Mouse (Mus musculus) spleen, postnatal 36 days (tissue): ENCODE measurements around the gene Ntrk2.
"Not testable (repeated sequence)": the region's sequence is repeated elsewhere in the genome, so short reads cannot be mapped to it uniquely, and the experiment has no call there.

Source experiments
- DNase-seq, 2 experiments: peaks; one replicate each; pipeline ENCODE4 v3.0.0; 2022; ENCODE audit warnings: low spot score in 2 of 2, mixed read lengths in 1 of 2

Ntrk2 gene

GRCm38 (mm10) chr13:59040156-59040915 lies 234.0 kb downstream of the Ntrk2 start:
- no peak for DNase-seq

DNA sequence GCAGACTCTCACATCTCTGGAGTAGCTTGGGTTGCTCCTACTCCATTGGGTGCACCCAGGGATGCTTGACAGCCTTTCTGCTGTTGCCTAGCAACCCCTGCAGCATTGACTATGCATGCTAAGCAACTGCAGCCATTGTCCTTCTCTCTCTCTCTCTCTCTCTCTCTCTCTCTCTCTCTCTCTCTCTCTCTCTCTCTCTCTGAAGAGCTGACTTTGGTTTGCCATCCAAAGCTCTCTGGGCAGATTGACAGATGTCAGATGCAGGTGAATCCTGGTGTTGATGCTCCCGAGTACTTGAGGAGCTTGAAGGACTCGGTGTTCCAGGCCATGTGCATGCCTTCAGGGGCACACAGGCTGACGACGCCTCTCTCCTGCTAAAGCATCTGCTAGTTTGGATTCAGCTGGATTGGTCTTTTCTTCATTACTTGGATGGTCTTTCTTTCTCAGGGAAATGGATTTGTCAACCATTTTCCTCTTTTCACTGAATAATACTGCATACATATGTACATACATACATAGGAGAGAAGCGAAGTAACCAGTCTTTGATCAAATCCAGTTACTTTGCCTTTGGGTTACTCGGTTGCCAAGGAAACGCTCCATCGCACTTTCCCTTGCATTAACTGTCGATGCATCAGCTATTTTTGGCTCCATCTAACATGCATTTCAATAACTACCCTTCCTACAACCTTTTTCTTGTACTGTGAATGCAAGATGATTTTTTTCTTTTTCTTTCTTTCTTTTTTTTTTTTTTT lies 234.8 kb downstream of the Ntrk2 start:
- DNase-seq: no peak

DNA sequence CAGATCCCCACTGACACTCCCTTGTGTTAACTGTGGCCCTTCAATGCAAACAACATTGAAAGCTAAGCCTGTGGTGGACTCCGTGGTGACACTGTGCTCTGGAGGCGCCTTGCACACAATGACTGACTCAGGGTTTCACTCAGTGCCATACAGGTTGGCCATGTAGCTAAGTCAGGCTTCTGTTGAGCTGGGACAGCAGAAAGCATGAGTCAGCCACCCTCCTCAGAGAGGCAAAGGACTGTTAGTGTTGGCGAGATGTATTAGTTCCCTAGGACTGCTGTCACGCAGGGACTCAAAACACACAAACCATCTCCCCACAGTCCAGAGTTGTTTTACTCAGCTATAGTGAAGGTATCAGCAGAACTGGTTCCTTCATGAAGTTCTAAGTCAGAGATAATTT lies 245.8 kb downstream of the Ntrk2 start:
- no peak for DNase-seq

DNA sequence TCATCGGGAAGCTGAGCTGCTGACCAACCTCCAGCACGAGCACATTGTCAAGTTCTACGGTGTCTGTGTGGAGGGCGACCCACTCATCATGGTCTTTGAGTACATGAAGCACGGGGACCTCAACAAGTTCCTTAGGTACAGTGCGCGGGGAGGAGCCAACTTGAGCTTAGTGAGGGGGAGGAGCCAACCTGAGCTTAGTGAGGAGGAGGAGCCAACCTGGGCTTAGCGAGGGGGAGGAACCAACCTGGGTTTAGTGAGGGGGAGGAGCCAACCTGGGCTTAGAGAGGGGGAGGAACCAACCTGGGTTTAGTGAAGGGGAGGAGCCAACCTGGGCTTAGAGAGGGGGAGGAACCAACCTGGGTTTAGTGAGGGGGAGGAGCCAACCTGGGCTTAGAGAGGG lies 248.0 kb downstream of the Ntrk2 start:
- not testable (repeated sequence) for DNase-seq

DNA sequence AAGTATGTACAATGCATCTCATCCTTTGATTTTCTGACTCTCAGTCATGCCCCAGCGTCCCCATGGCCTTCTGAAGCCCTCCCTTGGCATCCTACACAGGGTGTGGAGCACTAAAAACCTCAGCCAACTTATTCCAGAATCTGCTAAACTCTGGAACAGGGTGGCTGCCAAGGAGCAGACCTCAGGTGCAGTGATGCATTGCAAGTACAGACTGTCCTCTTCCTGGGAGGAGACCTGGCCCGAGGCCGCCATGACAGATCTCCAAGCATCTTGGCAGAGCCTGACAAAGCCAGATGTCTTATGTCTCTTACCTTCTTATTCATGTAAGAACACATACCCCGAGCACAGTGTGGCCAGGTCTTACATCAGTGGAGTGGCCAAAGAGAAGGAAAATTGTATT lies 250.5 kb downstream of the Ntrk2 start:
- no peak for DNase-seq

GRCm38 (mm10) chr13:59057886-59058285 lies 251.5 kb downstream of the Ntrk2 start:
- no peak for DNase-seq

DNA sequence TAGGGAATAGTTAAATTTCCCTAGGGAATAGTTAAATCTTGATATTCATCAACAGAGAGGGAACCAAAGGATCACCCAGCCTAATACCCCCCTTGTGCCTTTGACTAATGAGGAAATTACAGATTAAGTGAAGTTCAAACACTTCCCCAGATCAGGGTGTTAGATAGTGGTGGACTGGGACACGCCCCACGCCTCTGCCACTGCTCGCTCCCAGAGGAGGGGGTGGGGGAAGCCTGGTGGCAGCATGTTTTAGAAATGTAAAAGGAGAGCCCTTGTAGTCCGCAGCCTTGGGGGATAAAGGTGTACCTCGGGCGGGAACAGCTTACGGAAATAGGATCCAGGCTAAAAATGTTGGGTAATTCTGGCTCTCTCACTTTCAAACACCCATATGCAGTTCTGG lies 252.7 kb downstream of the Ntrk2 start:
- no peak for DNase-seq

DNA sequence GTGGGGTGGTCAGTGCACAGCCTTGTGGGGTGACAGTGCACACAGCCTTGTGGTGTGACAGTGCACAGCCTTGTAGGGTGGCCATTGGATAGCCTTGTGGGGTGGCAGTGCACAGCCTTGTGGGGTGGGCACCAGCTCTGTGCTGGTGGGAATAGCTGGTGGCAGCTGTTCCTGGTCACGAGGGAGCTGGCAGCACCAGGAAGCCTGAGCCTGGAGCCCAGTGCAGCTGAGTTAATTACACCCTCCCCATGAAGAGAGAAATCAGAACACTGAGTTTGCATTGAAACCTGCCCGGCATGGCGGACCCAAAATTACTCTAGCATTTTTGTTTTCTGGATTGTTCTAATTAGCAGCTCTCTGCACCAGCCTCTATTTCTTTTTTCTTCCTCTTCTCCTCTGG lies 259.3 kb downstream of the Ntrk2 start:
- no peak for DNase-seq

GRCm38 (mm10) chr13:59073635-59074256 lies 267.4 kb downstream of the Ntrk2 start:
- peak in 1 of 2 experiments; percentile 4 for DNase-seq

- DNase-seq: no peak
These were observed 270.1 kb downstream of the Ntrk2 start for GRCm38 (mm10) chr13:59076489-59076888.

GRCm38 (mm10) chr13:59079761-59080461 lies 273.5 kb downstream of the Ntrk2 start:
- no peak for DNase-seq

DNA sequence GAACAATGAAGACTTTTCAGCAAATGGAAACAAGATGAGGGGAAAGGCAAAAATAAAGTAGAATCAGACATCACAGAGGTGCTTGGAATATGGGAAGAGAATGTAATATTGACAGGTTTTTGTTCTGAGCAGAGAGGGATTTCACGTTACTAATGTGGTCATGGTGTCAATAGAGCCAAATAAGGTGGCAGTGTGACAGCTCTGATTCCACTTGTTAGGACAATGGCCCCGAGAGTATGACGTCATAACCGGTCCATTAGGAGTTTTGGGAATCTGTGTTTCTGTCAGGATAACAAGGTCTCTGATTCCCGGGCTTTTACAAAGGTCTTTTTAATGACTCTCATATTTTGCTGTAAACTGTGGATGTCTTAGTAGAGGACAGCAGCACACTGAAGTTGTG lies 274.1 kb downstream of the Ntrk2 start:
- DNase-seq: no peak

DNA sequence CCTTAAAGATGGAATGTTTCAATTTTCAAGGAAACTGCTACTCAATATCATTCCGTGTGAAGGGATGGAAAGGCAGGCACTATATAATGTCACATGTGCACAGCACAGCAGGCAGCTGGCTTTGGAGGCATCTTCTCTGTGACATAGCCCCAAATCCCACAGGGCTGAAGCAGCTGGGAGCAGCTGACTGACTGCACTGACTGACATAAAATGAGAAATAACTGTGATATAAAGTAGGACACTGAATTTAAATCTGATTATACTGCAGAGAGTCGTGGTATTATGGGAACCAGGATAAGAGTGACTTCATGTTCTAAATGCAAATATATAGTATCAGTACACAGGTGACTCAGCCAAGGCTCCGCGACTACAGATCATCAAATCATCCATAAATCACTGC lies 282.6 kb downstream of the Ntrk2 start:
- no peak for DNase-seq

DNA sequence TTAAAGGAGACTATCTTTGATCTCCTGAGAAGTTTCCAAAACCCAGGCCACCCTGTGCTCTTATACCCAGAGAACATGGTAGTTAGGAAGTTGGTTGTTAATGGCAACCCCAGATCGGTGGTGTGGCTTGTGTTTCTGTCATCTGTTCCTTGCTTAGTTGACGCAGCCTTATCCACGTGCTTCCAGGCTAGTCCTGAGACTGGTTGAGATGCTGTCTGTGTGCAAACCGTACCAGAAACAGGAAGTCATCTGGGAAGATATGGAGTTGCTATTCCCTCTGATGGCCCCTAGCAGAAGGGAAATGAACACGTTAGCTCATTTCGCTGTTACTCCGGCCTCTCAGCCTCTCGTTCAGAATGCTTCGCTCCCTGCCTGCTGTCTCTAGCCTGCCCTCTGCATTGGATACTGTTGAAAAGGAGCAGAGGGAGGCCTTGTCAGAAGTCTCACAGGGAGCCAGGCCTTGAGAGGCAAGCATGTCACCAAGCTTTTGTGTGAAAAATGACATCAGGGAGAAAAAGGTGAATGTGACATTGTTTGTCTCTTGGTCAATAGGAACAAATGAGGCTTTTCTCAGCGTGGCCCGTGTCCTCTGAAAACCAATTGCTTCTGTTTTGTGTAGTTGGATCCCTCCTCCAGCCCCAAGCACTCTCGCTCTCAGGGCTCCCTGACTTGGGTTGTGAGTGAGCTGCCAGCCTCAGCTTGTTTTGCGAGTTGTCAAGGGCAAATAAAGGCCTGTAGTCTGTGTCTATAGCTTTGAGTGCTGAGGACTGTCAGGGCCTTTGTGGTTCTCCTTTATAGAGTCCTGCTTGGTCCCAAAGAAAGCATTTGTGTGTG lies 285.0 kb downstream of the Ntrk2 start:
- no peak for DNase-seq

GRCm38 (mm10) chr13:59092045-59092857 lies 285.9 kb downstream of the Ntrk2 start:
- DNase-seq: no peak

- no peak for DNase-seq
These were observed 286.4 kb downstream of the Ntrk2 start for GRCm38 (mm10) chr13:59092858-59093154.

DNA sequence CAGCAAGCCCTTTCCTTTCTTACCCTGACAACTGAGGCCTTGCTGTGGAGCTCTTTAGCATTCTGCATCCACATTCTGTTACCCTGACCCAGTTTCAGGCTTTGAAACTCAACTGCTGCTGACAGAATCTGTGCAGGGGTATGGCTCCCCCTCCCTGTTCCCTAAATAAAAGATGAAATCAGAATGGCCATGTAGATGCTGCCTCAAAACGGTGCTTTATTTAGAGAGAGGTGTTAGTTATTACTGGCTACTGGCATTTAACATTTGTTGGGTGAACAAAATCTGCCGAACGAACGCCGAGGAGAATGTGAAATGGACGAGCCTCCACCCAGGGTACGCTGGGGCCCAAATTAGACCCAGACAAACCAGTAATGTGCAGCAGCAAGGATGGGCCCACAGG lies 288.4 kb downstream of the Ntrk2 start:
- no peak for DNase-seq

DNA sequence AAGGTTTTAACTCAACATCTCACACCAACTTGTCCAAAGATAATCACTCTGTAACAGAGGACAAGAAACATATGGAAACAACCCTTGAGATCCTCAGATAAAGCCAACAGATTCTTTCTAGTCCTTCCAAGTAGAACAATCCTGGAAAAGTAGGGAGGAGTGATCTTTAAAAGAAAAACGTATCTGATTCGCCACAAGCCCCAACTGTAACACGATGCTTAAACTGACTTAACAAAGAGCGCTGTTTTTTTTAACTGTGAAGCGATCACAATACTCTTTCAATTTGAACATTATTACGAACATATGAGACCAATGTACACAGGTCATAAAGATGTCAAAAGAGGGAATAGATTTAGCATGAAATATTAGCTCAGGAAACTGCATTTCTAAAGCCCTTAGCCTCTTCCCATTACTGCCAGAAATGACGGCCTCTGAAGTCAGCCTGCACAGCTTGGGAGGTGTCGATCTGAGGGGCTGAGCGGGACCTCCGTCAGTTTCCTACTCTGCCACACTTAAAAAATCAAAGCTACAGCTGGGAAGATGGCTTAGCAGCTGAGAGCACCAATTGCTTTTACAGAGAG lies 289.5 kb downstream of the Ntrk2 start:
- DNase-seq: no peak

DNA sequence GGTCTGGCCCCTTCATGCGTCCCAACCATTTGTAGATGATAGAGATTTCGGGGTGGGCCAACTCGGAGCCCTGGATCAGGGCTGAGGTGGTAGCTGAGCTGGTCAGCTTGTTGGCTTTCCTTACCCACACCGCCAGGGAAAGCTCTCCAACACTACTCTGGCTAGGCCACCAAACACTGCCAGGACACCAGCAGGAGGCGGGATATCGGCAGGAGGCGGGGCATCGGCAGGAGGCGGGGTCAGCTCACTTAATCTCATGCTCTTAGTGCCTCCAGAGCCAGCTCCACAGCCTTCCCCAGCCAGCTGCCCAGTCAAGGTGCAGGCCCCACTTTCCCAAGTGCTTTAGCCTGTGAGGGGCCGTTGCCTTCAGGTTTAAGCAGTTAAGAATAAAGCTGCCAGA lies 293.7 kb downstream of the Ntrk2 start:
- DNase-seq: no peak

DNA sequence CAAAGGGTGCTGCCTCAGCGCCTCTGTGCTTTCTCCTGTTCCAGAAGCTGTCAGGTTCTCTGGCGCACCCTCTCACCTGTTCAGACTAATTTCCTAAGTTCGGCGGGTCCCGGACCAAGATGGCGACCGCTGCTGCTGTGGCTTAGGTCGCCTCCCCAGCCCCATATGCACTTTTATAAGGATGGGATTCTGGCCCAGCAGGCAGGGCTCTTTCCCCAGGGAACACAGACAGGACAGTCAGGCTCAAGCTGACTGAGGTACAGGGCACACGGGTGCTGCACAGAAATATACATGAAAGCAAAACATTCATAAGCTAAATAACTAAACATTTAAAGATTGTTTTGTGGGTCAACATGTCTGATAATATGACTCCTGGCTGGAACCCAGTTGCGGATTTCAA lies 301.4 kb downstream of the Ntrk2 start:
- not testable (repeated sequence) for DNase-seq
